Mouse (Mus musculus): ENCODE results near the gene Olfr427. TPM values are rescaled to one million over a fixed set of nuclear protein-coding genes. Genes with fewer than 3 reads are reported as not detected.
"Not testable (repeated sequence)": the region's sequence is repeated elsewhere in the genome, so short reads cannot be mapped to it uniquely, and the experiment has no call there.

The Olfr427 gene
- not detected for total RNA-seq (2021)
- long read RNA-seq, experiment 1, result 0 reads
- long read RNA-seq, experiment 2, result 0 reads

DNA sequence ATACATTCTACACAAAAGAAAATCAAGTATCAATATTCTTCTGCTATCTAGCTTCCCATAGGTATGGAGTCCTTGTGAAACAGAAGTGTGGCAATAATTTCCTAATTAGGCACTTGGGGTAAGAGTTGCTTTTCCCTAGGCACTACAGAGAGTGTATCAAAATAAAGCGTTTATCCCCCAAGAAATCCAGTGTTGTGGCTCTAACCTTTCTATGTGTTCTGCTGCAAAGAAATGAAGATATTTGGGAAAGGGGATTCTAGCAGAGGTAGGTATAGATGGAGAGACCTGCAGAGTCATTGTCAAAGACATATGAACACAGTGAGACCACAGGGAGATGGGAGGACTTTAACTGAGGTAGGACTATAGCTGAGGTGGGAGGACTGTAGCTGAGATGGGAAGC lies at the start of gene Olfr427:
Gene Olfr427, plus strand, starts transcription at position 301 of the 400 bp plus-strand sequence.
- intact Hi-C loops (cut with DNase I), result no loop called here
- DNase-seq, result no peak

DNA sequence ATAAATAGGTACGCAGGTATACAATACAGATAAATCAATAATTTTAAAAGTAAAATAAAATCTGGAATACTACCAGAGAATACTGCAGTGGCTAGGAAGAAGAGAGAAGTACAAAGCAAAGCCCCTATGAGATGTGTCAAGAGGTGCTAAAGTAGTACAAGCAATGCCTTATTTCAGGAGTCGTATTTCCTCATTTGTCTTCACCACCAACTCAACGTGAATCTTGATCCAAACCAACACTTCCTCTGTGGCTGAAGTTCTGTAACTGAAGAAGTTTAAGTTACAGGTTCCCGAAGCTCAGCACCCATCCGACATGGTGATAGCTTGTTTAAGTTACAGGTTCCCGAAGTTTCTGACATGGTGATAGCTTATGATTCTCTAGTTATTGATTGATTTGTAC lies 48.5 kb upstream of the Olfr427 start:
- DNase-seq; intact Hi-C loops (cut with DNase I): not testable (repeated sequence)

DNA sequence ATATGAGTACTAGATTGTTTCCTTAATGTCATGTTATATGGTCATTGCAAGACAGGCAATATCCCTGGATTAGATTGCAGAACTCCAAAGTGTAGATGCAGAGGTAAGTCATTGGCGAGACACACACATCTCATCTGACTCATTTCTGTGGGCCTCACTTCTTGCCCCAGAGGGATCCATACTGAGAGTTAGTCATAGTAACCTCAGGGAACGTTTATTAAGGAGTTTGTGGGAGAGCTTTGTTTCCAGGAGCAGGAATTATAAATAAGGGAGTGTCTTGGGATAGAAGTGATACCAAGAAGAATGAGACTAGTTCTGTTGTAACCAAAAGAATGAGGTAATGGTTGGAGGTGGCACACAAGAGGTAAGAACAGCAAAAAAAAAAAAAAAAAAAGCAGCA lies 47.8 kb upstream of the Olfr427 start, which contains the start of gene Olfr432:
Gene Olfr432, plus strand, starts transcription at position 313 of the 400 bp plus-strand sequence.
- intact Hi-C loops (cut with DNase I), result no loop called here
- no peak for DNase-seq

DNA sequence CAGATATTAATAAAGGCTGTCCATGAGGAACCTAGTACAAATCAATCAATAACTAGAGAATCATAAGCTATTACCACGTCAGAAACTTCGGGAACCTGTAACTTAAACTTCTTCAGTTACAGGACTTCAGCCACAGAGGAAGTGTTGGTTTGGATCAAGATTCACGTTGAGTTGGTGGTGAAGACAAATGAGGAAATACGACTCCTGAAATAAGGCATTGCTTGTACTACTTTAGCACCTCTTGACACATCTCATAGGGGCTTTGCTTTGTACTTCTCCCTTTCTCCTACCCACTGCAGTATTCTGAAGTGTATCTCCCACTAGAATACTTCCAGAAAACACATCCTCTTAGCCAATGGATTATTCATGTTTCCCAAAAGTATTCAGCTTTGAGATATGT lies 47.3 kb upstream of the Olfr427 start:
- DNase-seq; intact Hi-C loops (cut with DNase I): not testable (repeated sequence)

DNA sequence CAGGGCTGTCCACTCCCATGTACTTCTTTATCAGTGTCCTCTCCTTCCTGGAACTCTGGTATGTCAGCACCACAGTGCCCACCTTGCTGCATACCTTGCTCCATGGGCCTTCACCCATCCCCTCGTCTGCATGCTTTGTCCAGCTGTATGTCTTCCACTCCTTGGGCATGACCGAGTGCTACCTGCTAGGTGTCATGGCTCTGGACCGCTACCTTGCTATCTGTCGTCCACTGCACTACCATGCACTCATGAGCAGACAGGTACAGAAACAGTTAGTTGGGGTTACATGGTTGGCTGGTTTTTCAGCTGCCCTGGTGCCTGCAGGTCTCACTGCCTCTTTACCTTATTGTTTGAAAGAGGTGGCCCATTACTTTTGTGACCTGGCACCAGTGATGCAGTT lies 46.2 kb upstream of the Olfr427 start:
- intact Hi-C loops (cut with DNase I), result no loop called here
- DNase-seq, result no peak

DNA sequence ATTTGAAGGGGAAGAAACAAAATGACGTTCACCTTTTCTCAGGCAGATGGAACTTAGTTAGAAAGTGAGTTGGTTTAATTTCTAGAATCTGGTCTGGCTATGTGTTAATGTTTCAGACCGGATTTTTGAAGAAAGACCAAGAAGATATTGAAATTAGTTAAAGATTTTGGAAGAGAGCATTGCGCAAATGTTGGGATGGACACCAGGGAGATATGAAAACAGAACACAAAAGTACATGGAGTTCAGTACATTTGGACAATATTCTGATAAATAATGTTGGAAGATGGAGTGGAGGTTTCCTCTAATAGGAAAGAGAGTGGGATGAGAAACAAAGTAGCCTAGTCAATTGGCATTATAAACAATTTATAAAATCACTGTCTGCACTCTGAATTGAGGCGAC lies 45.2 kb upstream of the Olfr427 start:
- intact Hi-C loops (cut with DNase I), result no loop called here
- DNase-seq, result no peak

DNA sequence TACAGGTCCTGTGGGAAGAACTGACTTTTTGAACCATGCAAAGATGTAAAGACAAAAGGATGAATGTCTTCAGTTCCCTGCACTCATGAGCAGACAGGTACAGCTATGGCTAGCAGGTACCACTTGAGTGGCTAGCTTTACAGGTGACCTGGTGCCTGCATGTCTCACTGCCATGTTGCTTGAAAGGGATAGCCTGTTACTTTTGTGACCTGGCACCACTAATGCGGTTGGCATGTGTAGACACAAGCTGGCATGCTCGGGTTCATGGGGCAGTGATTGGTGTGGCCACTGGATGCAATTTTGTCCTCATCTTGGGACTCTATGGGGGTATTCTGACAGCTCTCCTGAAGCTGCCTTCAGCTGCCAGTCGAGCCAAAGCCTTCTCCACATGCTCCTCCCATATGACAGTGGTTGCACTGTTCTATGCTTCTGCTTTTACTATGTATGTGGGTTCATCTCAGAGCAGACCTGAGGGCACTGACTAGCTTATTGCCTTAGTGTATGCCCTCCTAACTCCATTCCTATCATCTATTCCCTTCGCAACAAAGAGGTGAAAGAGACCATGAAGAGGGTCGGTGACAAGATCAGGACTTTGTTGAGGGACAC lies 44.7 kb upstream of the Olfr427 start:
- DNase-seq, result no peak
- intact Hi-C loops (cut with DNase I), result no loop called here

DNA sequence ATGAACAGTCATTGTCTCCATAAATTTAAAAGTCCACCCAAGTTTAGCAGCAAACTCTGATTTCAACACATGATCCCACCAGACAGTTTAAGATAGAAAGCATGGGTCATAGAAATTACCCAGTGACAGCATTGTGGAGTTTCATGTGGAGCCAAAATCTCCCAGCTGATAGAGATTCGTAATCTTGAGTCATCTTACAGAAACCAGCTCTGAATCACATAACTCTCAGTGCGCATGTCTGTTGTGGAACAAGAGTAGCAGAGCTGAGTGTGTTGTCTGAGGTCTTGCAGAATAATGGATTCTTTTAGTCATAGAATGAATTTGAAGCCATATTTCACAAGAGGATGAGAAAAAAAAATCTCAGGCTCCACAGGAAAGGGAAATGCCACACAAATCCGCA lies 43.7 kb upstream of the Olfr427 start:
- intact Hi-C loops (cut with DNase I), result no loop called here

DNA sequence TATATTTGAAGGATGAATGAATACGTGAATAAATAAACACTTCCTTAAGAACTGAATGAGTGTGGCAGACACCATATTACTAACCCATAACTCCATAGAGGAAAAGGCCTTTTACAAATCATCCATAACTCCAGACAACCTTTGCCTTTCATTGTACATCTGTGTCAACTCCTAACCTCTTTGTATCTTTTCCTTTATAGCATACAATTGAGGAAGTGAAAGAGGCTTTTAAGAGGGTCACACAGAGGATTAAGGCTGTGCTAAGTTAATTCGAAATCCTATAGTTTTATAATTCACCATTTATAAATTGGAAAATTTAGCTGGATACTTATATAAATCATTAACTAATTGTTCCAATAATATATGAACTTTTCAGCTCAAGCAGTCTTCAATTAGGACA lies 41.4 kb upstream of the Olfr427 start:
- intact Hi-C loops (cut with DNase I), result no loop called here
- DNase-seq, result no peak

More for the DNA sequence above, 43.7 kb upstream of the Olfr427 start:
- DNase-seq, result no peak

DNA sequence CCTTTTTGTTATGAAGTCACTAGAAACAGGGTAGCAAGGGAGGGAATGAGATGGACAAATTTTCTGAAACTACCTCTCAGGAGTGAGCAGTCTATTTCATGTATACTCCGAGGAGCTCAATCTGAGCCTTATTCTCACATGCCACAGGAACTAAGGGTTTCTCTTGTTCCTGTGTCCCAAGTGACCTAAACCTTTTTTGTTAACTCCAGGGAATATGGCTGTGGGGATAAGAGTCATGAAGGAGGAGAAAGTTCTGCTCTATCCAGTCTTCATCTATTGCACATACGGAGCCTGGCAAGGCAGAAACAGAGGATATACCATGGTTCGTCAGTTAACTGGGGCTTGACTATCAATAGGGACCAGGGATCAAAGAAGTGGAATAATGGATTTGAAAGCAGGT lies 30.4 kb upstream of the Olfr427 start, which contains the start of gene Olfr430:
Gene Olfr430, plus strand, starts transcription at position 301 of the 400 bp plus-strand sequence.
- DNase-seq, result no peak
- intact Hi-C loops (cut with DNase I), result no loop called here

DNA sequence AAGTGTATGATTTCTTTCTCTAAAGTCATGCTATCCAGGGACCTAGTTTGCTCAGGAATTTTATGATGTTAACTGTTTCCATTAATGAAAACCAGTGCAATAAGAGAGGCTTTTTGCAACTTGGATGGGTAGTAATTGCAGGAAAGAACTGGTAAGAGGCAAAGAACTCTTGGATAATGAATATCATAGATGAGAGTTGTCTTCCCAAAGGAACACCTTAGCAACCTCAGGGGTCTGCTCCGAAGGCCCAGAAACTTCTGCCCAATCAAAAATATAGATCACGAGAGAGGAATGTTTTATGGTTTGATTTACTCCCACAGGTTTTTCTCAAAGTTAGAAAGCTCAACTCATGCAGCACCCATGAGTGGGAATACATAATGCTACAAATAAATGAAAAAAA lies 12.7 kb upstream of the Olfr427 start, which contains the start of gene Olfr429:
Gene Olfr429, plus strand, starts transcription at position 301 of the 400 bp plus-strand sequence.
- intact Hi-C loops (cut with DNase I), result no loop called here
- DNase-seq, result no peak

DNA sequence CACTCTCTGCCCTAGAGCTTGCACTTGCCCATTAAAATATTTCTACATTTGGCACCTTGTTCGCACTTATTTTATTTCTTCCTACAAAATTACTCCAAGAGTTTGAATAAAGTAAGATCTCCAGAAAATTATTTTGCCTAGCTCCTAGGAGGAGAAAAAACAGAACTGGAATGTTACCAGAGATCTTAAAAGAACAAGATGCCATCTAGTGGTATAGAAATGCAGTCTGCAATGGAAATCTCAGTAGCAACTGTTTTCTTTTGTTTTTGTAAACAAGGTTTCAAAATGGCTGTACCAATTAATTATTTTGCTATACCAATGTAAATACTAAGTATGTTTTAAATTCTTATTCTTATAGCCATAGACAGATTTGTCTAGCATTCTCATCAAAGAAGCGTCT lies 7.0 kb downstream of the Olfr427 start:
- intact Hi-C loops (cut with DNase I), result loop anchor here (1.0 kb wide), 1 partner anchor 647 kb away; no protein-coding TSS in a partner anchor
- no peak for DNase-seq

DNA sequence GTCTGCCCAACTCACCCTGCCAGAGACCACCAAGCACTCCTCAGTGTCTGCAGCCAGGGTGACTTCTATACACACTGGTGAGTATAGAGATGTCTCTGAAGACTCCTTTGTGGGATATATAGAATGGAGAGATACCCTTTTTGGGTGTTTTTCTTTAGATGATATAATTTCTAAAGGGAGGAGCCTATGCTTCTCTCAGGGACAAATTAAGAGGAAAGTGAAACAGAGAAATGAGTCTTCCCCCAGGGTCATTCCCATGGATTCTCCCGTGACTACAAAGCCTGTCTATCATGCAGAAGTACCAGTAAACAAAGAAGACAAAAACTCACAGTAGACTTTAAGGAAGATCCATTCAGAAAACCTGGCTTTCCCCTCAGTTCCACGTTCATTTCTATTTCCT lies 24.4 kb downstream of the Olfr427 start, which contains the start of gene Olfr231:
Gene Olfr231, minus strand, starts transcription at position 101 of the 400 bp plus-strand sequence.
- DNase-seq, result no peak
- intact Hi-C loops (cut with DNase I), result no loop called here

DNA sequence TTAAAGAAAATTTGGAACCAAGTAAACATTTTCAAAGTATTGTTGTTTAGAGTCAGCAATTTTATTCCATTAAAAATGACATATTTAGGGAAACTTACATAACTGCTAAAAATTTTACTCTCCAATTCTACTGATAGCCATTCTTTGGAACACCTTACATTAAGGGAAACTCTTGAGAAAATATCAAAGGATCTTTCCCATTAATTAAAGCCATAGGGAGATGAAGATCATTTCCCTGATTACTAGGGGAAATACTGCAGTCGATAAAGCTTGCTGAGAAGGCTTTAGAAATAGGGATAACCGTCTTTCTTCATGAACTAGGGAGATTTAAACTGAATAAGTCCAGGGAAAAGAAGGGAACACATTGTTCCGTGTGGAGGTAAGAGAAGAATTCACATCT lies 34.5 kb downstream of the Olfr427 start, which contains the start of gene Olfr424:
Gene Olfr424, plus strand, starts transcription at position 301 of the 400 bp plus-strand sequence.
- intact Hi-C loops (cut with DNase I), result no loop called here
- DNase-seq, result no peak

DNA sequence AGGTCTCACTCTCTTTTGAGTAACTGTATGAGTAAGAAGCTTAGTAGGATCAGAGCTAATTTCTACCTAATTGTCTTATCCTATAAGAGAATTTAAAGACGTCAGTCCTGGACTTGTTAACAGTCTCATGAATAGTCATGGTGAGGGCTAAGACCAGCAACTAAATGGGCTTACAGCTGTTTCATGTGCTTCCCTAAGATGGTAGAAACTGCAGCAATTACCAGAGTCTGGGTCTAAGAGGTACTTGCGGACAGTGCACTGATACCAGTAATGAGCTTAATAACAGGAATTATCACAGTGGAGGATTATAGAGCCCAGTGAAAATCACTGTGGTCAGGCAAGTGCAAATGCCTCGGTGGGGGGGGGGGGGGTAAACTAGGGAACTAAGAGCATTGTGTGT lies 35.3 kb downstream of the Olfr427 start:
- no peak for DNase-seq
- intact Hi-C loops (cut with DNase I), result no loop called here

DNA sequence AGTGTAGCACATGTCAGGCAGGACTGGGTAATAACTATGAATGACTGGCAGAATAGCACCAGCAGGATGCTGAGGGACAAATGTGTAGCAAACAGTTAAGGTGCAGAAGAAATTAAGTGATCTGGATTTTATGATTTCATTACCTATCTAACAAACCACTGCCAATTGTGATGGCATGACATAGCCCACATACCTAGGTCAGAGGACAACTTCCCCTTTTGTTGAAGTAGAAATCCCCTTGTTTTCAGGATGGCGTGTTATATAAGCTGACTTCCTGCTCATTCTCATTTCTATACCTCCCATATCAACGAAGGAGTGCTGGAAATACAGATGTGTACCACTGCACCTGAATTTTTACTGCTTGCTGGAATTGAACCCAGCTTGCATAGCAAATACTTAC lies 44.7 kb downstream of the Olfr427 start:
- intact Hi-C loops (cut with DNase I), result no loop called here
- DNase-seq, result no peak

DNA sequence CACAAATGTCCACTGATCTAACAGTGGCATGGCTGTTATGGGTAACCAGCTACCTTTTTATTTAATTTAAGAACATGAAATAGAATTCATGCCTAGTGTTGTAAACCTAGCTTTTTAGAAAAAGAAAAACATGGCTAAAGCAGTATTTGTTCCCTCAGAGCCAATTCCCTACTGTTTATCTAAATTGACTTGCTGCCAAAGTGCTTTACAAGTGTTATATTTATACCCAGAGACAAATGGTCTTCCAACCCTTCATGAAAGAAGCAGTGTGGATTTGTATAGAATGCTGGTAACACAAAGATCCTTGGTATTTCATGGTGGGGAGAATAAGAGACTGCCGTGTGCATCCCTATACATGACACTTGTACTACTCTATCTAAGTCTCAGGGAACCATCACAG lies 50.0 kb downstream of the Olfr427 start:
- DNase-seq, result no peak
- intact Hi-C loops (cut with DNase I), result no loop called here

DNA sequence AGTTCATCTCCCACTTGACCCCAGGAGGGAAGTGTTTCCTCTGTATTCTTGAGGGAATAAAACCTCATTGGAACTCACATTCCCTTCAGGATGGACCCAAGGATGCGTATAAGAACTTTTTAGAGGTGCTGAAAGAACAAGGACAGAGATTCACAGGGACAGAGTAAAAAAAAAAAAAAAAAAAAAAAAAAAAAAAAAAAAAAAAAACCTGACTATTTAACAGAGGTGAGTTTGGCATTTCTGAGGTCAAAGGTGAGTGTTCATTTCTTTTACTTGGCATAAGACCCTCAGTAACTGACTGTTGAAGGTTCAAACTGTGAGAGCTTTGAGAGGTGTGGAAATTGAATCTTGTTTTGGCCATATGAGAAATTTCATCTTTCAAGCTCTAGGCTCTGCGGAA lies 52.6 kb downstream of the Olfr427 start:
- intact Hi-C loops (cut with DNase I), result no loop called here
- no peak for DNase-seq

Measured in heart, postnatal 14 days (tissue).